Mouse (Mus musculus) bone marrow macrophage, adult 2 months (primary cell): ENCODE measurements around the gene Ccdc38.

Source experiments
- CTCF ChIP-seq: IDR thresholded peaks from 2 replicates; pipeline ENCODE4 v1.5.1; 2012; ENCODE audit warnings: low read depth, mild to moderate bottlenecking, low read length, moderate library complexity
- POLR2A ChIP-seq: IDR thresholded peaks from 2 replicates; pipeline ENCODE4 v1.6.1; 2012; ENCODE audit warnings: mild to moderate bottlenecking, low read depth, low read length, borderline replicate concordance

DNA sequence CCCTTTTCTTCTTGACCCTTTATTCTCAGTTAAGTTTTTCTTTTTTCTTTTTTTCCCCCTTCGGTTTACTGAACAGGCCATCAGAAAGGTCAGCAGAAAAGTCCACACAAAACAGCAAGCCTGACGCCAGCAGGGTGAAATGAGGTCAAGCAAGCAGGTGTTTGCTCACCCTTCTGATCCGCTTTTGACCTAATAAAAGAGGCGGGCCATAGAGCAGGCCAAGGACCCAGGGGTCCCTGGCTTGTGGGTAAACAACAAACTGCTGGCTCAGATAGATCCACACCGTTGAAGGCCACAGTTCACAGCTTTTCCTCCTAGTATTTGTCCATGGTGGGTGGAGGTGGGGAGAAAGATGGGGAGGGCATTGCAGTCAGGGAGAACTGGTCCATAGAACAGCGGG lies 2.7 kb downstream of the Ccdc38 start:
- no peak for TF ChIP-seq POLR2A
- TF ChIP-seq CTCF: no peak
